Mouse (Mus musculus): ENCODE data around the gene Fam234a.

DNA sequence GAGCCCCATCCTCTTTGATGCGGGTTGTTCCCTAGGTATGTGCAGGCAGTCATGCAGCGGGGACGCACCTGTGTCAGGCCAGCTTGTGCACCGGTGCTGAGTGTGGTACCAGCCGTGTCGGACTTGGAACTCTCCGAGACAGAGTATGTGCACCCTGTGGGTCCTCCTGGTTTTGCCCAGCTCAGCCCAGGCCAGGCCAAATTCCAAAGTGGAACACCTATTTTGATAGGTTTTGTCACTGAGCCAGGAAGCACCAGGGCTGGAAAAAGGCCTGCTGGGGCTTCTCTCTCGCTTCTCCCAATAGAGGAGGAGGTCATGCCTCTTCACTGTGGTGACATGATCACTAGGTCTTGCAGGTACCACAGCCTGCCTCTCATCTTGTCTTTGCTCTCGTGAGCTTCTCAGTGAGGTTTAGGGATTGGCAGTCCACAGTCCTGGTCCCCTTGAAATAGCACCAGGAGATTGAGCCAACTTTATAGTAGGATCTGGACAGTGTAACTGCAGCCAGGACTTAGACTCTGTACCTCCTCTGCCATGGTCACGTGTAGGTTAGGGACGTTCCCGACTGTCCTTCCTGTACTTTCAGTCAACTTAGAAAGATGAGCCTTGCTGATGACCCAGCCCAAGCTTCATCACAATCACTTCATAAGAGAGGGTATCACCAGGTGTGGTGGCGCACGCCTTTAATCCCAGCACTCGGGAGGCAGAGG lies 51.4 kb downstream of the Fam234a start:
- TF ChIP-seq USF1 (IDR thresholded peaks at IDR 0.05; ENCODE audit: low read depth) (no peak), MAX (IDR thresholded peaks at IDR 0.05) (no peak), CTCF (IDR thresholded peaks at IDR 0.05; ENCODE audit: control insufficient read depth, insufficient read depth, insufficient read length) (no peak)
